Mouse (Mus musculus): ENCODE results near the gene Astn2.
"Not testable (repeated sequence)": the region's sequence is repeated elsewhere in the genome, so short reads cannot be mapped to it uniquely, and the experiment has no call there.

The Astn2 gene

DNA sequence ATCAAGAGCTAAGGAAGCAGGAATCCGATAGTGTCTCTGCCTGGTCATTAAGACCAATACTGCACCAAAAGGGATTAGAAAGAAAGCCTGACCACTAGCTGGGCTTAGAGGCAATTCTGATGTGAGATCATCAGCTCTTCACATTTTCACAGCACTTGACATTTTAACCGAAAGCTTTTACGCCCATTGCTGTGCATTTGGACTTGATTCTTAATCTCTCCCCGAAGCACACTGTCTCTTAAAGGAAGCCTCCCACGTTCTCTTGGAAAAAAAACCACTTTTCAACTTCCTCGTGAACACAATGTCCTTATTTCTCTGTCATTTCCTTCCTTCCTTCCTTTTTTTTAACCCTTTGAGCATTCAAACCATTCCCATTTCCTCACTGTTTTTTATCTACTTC, 680.0 kb downstream of the Astn2 start:
- DNase-seq, result no peak

- DNase-seq, result no peak
These were observed 684.8 kb downstream of the Astn2 start for GRCm38 (mm10) chr4:65719610-65720009.

- DNase-seq, result no peak
These were observed 686.5 kb downstream of the Astn2 start for GRCm38 (mm10) chr4:65717899-65718298.

DNA sequence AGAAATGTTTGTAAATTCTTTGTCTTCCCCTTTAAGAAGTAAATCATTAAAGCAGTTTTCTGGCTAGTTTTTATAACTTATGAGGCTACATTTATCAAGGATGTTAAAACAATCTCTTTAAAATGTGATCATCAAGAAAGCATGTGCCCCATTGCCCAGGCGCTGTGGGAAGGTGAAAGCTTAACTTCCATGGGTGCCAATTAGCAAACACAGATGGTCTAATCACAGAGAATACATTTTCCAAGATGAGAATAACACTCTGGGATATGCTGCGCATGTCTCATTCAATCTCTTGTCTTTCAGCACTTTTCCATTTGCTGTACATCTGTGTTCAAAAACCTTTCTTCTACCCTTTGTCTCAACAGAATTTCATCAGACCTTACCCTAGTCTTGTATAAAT, 688.3 kb downstream of the Astn2 start:
- DNase-seq, result no peak

DNA sequence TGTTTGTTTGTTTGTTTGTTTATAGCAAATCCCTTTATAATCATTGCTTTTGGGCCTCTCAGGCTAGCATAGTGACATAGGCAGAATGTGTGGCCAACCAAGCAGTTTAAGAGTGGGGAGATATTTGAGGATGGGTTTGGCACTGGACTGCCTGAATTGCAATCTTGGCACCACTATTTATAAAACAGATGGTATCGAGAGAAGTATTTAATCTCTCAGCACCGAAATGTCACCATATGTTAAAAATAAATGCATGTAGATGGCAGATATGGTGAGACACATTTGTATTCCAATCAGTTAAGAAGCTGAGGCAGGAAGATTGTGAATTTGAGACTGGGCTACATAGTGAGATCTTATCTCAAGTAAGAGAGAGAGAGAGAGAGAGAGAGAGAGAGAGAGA, 692.7 kb downstream of the Astn2 start:
- no peak for DNase-seq

- DNase-seq, result no peak
These were observed 693.8 kb downstream of the Astn2 start for GRCm38 (mm10) chr4:65710623-65711022.

DNA sequence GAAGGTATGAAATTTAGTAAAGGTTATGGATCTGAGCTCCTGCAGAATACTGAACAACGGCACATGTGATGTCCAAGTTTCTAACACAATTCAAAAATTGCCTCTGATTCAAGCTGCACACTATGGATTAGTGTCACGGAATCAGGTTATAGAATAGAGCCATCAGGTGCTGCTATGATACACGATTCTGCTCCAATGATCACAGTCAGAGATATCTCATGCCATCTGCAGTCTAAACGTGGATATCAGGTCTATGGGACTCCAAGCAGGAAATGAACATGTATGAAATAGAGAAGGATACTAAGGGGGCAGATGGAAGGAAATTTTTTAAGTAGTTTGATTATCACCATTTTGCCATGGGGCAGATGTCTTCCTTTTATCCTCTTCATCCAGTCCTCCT, 702.6 kb downstream of the Astn2 start:
- no peak for DNase-seq

DNA sequence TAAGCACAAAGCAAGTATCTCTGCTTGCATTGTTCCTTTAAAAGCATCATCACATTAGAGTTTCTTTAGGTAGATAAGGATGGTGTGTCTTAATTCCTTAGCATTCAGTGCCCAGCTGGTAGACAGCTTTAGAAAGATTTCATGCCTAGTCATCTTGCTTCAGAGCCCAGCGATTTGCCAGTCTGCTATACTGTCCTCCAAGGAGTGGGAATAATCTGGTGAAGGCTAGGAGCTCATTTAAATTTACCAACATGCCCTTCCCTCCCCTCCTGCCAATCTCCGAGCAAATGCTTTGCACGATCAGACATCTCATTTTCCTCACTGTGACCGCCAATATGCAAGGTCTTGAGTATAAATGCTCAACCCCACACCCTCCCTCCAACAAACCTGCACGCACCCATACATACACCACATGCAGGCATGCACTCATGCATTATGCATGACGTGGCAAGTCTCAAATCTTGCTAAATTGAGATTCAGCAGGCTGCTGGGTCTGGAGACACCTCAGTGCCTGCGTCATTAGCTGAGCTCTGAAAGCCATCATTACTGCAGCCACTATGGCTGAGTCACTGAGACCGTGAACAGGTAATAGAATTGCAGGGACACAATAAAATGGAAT, 704.6 kb downstream of the Astn2 start:
- no peak for DNase-seq

- no peak for DNase-seq
These were observed 709.2 kb downstream of the Astn2 start for GRCm38 (mm10) chr4:65695241-65695640.

DNA sequence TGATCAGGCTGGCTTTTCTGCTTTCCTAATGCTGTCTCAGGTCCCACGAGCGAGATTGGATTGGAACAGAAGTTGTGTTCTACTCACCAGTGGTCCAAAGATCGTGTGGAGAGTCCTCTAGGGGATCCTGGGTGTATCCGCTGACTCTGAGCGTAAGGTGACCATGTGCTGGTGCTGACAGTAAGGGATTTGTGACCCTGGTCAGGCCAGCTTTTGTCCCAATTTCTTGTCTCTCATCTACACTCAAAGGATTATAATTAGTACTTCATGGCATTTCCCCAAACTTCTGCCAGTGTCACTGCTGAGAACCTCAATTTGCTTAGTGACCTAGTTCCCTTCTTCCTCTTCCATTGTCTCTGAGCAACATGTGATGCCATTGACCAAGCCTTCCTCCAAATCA, 710.4 kb downstream of the Astn2 start:
- no peak for DNase-seq

- DNase-seq, result no peak
These were observed 717.2 kb downstream of the Astn2 start for GRCm38 (mm10) chr4:65687006-65687723.

GRCm38 (mm10) chr4:65686258-65687005, 718.0 kb downstream of the Astn2 start:
- DNase-seq, result no peak

- no peak for DNase-seq
These were observed 720.0 kb downstream of the Astn2 start for GRCm38 (mm10) chr4:65684401-65684800.

- not testable (repeated sequence) for DNase-seq
These were observed 724.6 kb downstream of the Astn2 start for GRCm38 (mm10) chr4:65679786-65680185.

GRCm38 (mm10) chr4:65678929-65679328, 725.5 kb downstream of the Astn2 start:
- DNase-seq, result no peak

DNA sequence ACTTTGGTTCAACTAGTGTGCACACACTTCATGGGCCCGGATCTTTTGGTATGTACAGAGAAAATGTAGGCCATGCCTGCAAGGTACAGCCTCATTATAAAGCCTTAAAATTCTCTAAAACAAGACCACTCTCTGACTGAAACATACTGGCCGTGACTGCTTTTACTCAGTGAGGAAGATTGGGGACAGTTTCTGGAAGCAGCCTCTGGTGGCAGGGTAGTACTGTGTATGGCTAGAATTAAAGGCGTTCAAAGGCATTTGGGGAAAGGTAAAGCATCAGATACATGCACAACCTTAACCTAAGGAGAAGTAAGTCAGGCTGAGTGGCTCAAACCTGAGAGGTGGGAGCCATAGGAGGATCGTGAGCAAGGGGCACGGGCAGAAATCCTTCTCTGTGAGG, 725.9 kb downstream of the Astn2 start:
- no peak for DNase-seq

DNA sequence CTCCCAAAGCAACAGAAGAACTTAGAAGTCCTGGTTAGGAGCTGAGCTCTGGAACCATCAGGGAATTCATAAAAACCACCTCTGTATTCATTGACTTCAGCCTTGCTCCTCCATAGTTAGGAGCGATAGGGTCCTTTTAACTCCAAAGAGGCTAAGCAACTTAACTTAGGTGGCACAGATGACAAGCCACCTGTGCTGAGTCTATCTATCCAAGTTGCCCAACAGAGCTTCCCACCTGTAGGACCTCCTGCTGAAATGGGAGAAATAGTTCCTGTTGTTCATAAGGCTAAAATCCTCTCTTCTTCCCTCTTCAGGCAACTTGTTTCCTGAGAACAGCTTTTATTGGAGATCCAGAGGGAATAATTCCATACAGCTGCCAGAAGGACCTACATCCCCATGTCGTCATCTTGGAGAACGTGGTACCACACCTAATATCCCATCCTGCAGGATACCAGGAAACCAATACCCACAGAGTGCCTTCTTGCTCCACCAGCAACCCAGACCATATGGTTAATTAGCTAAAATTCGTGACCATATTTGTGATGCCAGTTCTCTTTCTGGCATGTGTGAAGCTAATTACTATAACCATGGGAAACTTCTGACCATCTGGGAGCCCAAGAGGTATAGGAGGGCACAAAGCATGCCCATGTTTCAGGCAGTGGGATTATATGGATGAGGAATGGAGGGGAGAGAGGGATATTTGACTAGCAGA, 730.0 kb downstream of the Astn2 start:
- no peak for DNase-seq

GRCm38 (mm10) chr4:65673418-65673933, 730.9 kb downstream of the Astn2 start:
- DNase-seq, result no peak

- DNase-seq, result no peak
These were observed 732.1 kb downstream of the Astn2 start for GRCm38 (mm10) chr4:65672294-65672693.

DNA sequence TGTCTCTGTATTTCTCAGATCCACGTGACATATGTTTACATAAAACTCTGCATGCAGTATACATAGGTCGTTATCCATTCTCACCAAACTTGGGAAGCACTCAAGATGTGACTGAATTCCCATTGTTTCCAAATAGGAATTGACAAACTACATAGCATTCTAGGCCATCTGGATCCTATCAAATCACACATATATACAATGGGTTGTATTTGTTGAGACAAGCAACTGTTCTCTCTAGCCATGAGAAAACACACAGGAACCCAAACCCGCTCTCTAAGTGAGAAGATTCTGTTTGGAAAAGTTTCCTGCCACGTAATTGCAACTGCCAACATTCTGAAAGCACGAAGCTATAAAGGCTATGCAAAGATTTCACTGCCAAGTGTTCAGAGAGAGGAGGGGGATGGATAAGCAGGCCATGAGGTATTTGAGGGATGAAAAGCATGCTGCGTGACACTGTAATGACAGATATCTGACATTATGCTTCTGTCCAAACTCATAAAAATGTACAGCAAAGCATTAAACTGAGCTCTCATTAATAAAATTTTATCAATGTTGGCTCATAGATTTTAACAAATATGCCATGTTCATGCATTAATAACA, 732.7 kb downstream of the Astn2 start:
- no peak for DNase-seq

- DNase-seq, result no peak
These were observed 737.3 kb downstream of the Astn2 start for GRCm38 (mm10) chr4:65667030-65667610.

- no peak for DNase-seq
These were observed 741.2 kb downstream of the Astn2 start for GRCm38 (mm10) chr4:65663176-65663575.
